Mouse (Mus musculus) thymus, adult 2 months (tissue): ENCODE results near the gene Polr3gl.

Experiments
- CTCF ChIP-seq: fragments of 200-500 bp; IDR thresholded peaks from 2 replicates; pipeline ENCODE4 v1.5.1; 2012; ENCODE audit warnings: mild to moderate bottlenecking, control low read depth, low read length, moderate library complexity, borderline replicate concordance; ENCODE audit not compliant: control insufficient read depth, poor library complexity, insufficient read depth; ENCODE audit errors: extremely low read depth
- POLR2A ChIP-seq: fragments of 200-500 bp; IDR thresholded peaks from 2 replicates; pipeline ENCODE4 v1.6.1; 2012; ENCODE audit warnings: mild to moderate bottlenecking, low read length, control low read depth, moderate library complexity; ENCODE audit not compliant: control insufficient read depth, poor library complexity, insufficient read depth; ENCODE audit errors: extremely low read depth

DNA sequence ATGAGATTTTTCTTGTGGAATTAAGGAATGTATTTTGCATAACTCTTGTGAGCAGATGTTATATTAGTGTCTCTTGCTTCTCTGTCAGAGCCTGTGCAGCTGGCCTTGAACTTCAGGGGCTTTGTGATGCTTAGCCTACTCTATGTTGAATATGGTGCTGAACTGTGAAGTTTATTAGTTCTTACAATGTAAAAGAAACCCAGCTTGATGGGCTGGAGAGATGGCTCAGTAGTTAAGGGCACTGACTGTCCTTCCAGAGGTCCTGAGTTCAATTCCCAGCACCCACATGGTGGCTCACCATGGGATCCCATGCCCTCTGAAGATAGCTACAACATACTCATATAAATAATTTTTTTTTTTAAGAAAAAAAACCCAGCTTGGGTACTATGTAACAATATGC is 38.1 kb upstream of the Polr3gl start:
- TF ChIP-seq CTCF (no peak), POLR2A (no peak)
